Mouse (Mus musculus) frontal cortex, postnatal 10 days (tissue): ENCODE data around the gene Pfdn4.

Source experiments
- DNase-seq, 2 experiments: peaks; one replicate each; pipeline ENCODE4 v3.0.0; 2022; ENCODE audit warnings: low spot score in 2 of 2, mixed read lengths in 1 of 2

The Pfdn4 gene

DNA sequence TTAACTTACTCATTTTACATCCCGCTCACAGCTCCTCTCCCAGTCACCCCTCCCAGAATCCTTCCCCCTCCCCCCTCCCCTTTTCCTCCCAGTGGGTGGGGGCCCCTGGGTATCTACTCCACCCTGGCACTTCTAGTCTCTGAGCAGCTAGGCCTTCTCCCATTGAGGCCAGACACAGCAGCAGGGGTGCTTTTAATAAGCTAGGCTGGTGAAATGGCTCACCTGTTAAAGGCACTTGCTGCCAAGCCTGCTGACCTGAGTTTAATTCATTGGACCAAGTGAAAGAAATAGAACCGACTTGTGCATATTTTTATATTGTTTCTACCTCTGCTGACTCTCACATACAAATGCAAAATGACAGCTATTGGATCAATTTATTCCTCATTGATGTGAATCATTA, 52.9 kb downstream of the Pfdn4 start:
- no peak for DNase-seq

GRCm38 (mm10) chr2:170550240-170550639, 54.0 kb downstream of the Pfdn4 start:
- no peak for DNase-seq

- DNase-seq: no peak
These were observed 55.9 kb downstream of the Pfdn4 start for GRCm38 (mm10) chr2:170552088-170552487.

GRCm38 (mm10) chr2:170563956-170564855, 68.0 kb downstream of the Pfdn4 start:
- DNase-seq: no peak

DNA sequence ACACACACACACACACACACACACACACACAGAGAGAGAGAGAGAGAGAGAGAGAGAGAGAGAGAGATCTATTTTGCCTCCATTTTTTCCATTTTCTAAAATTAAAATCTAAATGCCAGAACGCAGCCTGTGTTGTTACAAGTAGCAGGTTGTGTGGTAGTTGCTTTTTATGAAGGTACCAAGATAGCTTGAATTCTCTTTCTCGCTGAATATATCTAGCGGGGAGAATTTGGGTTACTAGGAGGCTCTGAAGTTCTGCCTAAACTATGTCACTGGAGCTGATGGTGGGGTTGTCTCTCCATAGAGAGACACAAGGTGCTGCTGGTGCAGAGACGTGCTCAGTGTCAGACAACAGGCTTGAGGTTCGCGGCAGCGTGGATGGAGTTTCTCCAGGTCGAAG, 68.8 kb downstream of the Pfdn4 start:
- DNase-seq: no peak
